Mouse (Mus musculus) kidney, adult 9 months (tissue): Measurements from ENCODE around the gene Cyb5rl.
A peak's percentile ranks its signal among the peaks of the same experiment; 100 is the strongest.
"Not testable (repeated sequence)": the region's sequence is repeated elsewhere in the genome, so short reads cannot be mapped to it uniquely, and the experiment has no call there.

Experiments
- DNase-seq: peaks from one replicate; pipeline ENCODE4 v3.0.0; 2022

The Cyb5rl gene

GRCm38 (mm10) chr4:107063214-107063613, 3.6 kb upstream of the Cyb5rl start:
- DNase-seq: no peak

- no peak for DNase-seq
Measured at GRCm38 (mm10) chr4:107064394-107065098, 2.2 kb upstream of the Cyb5rl start.

- no peak for DNase-seq
Measured at GRCm38 (mm10) chr4:107067151-107067840, 508 bp downstream of the Cyb5rl start.

- no peak for DNase-seq
Measured at GRCm38 (mm10) chr4:107072343-107072742, 5.6 kb downstream of the Cyb5rl start.

GRCm38 (mm10) chr4:107075456-107075855, 8.7 kb downstream of the Cyb5rl start:
- DNase-seq: no peak

GRCm38 (mm10) chr4:107078894-107079293, 12.1 kb downstream of the Cyb5rl start:
- no peak for DNase-seq

GRCm38 (mm10) chr4:107079716-107080115, 12.9 kb downstream of the Cyb5rl start:
- no peak for DNase-seq

- DNase-seq: no peak
Measured at GRCm38 (mm10) chr4:107082185-107082584, 15.4 kb downstream of the Cyb5rl start.

GRCm38 (mm10) chr4:107083126-107083525, 16.3 kb downstream of the Cyb5rl start:
- no peak for DNase-seq

- no peak for DNase-seq
Measured at GRCm38 (mm10) chr4:107084343-107084742, 17.6 kb downstream of the Cyb5rl start.

- peak; percentile 84 for DNase-seq
Measured at GRCm38 (mm10) chr4:107084858-107085257, 18.1 kb downstream of the Cyb5rl start.

GRCm38 (mm10) chr4:107091696-107092095, 24.9 kb downstream of the Cyb5rl start:
- DNase-seq: no peak

GRCm38 (mm10) chr4:107094484-107095187, 27.8 kb downstream of the Cyb5rl start:
- DNase-seq: peak; percentile 32

GRCm38 (mm10) chr4:107096043-107096442, 29.3 kb downstream of the Cyb5rl start:
- DNase-seq: no peak

- no peak for DNase-seq
Measured at GRCm38 (mm10) chr4:107096841-107097373, 30.1 kb downstream of the Cyb5rl start, which contains the start of gene Cdcp2. Gene Cdcp2 (plus strand): TSS chr4:107096891.

GRCm38 (mm10) chr4:107097871-107098270, 31.1 kb downstream of the Cyb5rl start:
- DNase-seq: no peak

GRCm38 (mm10) chr4:107098375-107098774, 31.6 kb downstream of the Cyb5rl start:
- no peak for DNase-seq

GRCm38 (mm10) chr4:107098791-107099525, 32.2 kb downstream of the Cyb5rl start:
- DNase-seq: no peak

GRCm38 (mm10) chr4:107102220-107102619, 35.4 kb downstream of the Cyb5rl start:
- DNase-seq: no peak

GRCm38 (mm10) chr4:107106777-107107176, 40.0 kb downstream of the Cyb5rl start:
- no peak for DNase-seq

GRCm38 (mm10) chr4:107108291-107108731, 41.5 kb downstream of the Cyb5rl start:
- DNase-seq: no peak

- DNase-seq: not testable (repeated sequence)
Measured at GRCm38 (mm10) chr4:107109181-107109580, 42.4 kb downstream of the Cyb5rl start.

GRCm38 (mm10) chr4:107114278-107114677, 47.5 kb downstream of the Cyb5rl start:
- no peak for DNase-seq
